Mouse (Mus musculus): ENCODE results near the gene Ispd. TPM values are rescaled to one million over a fixed set of nuclear protein-coding genes. Genes with fewer than 3 reads are reported as not detected.

The Ispd gene
- polyA plus RNA-seq, 1 experiment from 2014 or later: 13.7 TPM

DNA sequence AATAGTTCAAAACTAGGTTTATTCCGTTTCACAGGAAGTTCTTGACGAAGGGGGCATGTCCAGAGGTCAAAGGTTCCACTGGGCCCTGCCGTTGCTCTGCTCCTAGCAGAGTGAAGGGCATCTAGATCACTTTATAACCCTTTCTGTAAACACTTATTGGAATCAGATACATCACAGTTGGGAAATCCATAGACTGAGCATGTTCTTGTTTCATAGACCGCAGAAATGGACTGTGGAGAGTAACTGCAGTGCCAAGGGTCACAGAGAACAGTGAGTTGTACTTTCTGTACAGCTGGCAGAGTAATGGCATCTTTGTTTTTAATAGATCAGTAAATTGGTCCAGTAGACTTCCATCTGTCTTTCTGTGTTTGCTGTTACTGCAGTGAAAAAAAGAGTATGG lies 94.0 kb downstream of the Ispd start:
- Histone ChIP-seq H3K4me2 (replicated peaks; ENCODE audit: low read depth, low read length) (no peak overlapping the region), H3K9me3 (ENCODE audit: control insufficient read depth, low read depth, low read length) (no peaks in the 10 kb centered on the region), H3K27ac (ENCODE audit: low read length) (no peak overlapping the region), H3K27me3 (ENCODE audit: control insufficient read depth, insufficient read depth, low read length) (no peaks in the 10 kb centered on the region), H3K4me3 (ENCODE audit: low read depth, low read length) (no peak overlapping the region), H3K9ac (replicated peaks; ENCODE audit: low read depth, low read length) (no peak overlapping the region), H3K36me3 (ENCODE audit: control insufficient read depth, insufficient read depth, low read length) (no peaks in the 10 kb centered on the region), H3K4me1 (ENCODE audit: control insufficient read depth, insufficient read depth, low read length) (peaks cover 5% of the 10 kb centered on the region; the same call in 1 of the 2 replicates)
- no peak for ATAC-seq (ENCODE audit: insufficient number of reproducible peaks, insufficient read depth, low FRiP score, low read depth)
- 63% methylated on average over 4 of the region's 4 CpGs for WGBS

DNA sequence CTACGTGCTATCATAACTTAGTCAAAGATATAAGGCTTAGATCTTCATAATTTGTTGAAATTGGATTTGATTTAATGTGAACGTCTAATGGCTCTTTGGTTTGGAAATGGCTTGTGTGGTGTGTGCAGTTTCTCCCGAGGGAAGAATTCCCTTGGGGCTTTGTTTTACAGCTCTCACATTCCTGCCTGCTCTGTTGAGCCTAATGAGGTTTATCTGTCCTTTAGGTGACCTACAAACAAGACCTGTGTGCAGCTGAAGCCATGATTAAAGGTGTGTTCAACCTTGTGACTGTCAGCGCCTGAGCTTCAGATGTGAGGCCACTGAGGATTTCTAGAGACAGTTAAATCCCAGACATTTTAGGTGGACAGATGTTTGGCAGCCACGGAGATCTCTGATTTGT lies 95.2 kb downstream of the Ispd start:
- Histone ChIP-seq H3K27me3 (ENCODE audit: control insufficient read depth, insufficient read depth, low read length) (no peaks in the 10 kb centered on the region), H3K9ac (replicated peaks; ENCODE audit: low read depth, low read length) (no peak overlapping the region), H3K4me1 (ENCODE audit: control insufficient read depth, insufficient read depth, low read length) (peaks cover 6% of the 10 kb centered on the region; the same call in 1 of the 2 replicates), H3K4me3 (ENCODE audit: low read depth, low read length) (no peak overlapping the region), H3K36me3 (ENCODE audit: control insufficient read depth, insufficient read depth, low read length) (no peaks in the 10 kb centered on the region), H3K4me2 (replicated peaks; ENCODE audit: low read depth, low read length) (no peak overlapping the region), H3K27ac (ENCODE audit: low read length) (no peak overlapping the region), H3K9me3 (ENCODE audit: control insufficient read depth, low read depth, low read length) (no peaks in the 10 kb centered on the region)
- no peak for ATAC-seq (ENCODE audit: insufficient number of reproducible peaks, insufficient read depth, low FRiP score, low read depth)
- WGBS: 37% methylated on average over 5 of the region's 5 CpGs

- no peaks in the 10 kb centered on the region for H3K9me3 ChIP-seq (ENCODE audit: control insufficient read depth, low read depth, low read length)
- H3K27ac ChIP-seq (ENCODE audit: low read length): peak overlapping the region; percentile 40; the same call in 1 of the 2 replicates
- H3K36me3 ChIP-seq (ENCODE audit: control insufficient read depth, insufficient read depth, low read length): no peaks in the 10 kb centered on the region
- ATAC-seq (ENCODE audit: insufficient number of reproducible peaks, insufficient read depth, low FRiP score, low read depth): no peak
- H3K9ac ChIP-seq (replicated peaks; ENCODE audit: low read depth, low read length): no peak overlapping the region
- peaks cover 12% of the 10 kb centered on the region; the same call in 1 of the 2 replicates for H3K4me1 ChIP-seq (ENCODE audit: control insufficient read depth, insufficient read depth, low read length)
- H3K27me3 ChIP-seq (ENCODE audit: control insufficient read depth, insufficient read depth, low read length): no peaks in the 10 kb centered on the region
- H3K4me2 ChIP-seq (replicated peaks; ENCODE audit: low read depth, low read length): no peak overlapping the region
- 26% methylated on average over 6 of the region's 6 CpGs for WGBS
- H3K4me3 ChIP-seq (ENCODE audit: low read depth, low read length): no peak overlapping the region
Measured at GRCm38 (mm10) chr12:36477501-36477900, 96.3 kb downstream of the Ispd start.

DNA sequence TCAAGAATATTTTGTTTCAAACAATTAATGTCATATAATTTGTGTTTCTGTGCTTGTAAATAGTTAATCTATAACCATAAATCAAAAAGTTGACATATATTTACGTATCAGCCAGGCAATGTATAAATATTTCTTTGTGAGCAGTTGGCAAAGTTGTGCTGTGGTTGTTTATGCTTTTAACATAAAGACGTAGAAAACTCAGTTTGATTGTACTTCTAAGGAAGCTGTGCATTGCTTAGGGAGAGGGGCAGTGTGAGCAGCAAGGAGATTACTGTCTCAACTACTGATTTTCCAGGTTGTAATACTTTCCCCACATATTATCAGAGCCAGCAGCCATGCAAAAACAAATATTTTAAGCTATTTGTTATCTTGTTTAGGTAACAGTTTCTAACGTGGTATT lies 96.7 kb downstream of the Ispd start:
- no peaks in the 10 kb centered on the region for H3K27me3 ChIP-seq (ENCODE audit: control insufficient read depth, insufficient read depth, low read length)
- no peak overlapping the region for H3K4me3 ChIP-seq (ENCODE audit: low read depth, low read length)
- no peak overlapping the region for H3K27ac ChIP-seq (ENCODE audit: low read length)
- no peaks in the 10 kb centered on the region for H3K9me3 ChIP-seq (ENCODE audit: control insufficient read depth, low read depth, low read length)
- no peak overlapping the region for H3K4me2 ChIP-seq (replicated peaks; ENCODE audit: low read depth, low read length)
- 33% methylated on average over 3 of the region's 3 CpGs for WGBS
- ATAC-seq (ENCODE audit: insufficient number of reproducible peaks, insufficient read depth, low FRiP score, low read depth): no peak
- H3K36me3 ChIP-seq (ENCODE audit: control insufficient read depth, insufficient read depth, low read length): no peaks in the 10 kb centered on the region
- peaks cover 12% of the 10 kb centered on the region; the same call in 1 of the 2 replicates for H3K4me1 ChIP-seq (ENCODE audit: control insufficient read depth, insufficient read depth, low read length)
- no peak overlapping the region for H3K9ac ChIP-seq (replicated peaks; ENCODE audit: low read depth, low read length)

GRCm38 (mm10) chr12:36481742-36482141 lies 100.5 kb downstream of the Ispd start:
- no peaks in the 10 kb centered on the region for H3K27me3 ChIP-seq (ENCODE audit: control insufficient read depth, insufficient read depth, low read length)
- 60% methylated on average over 3 of the region's 3 CpGs for WGBS
- no peaks in the 10 kb centered on the region for H3K9me3 ChIP-seq (ENCODE audit: control insufficient read depth, low read depth, low read length)
- no peak overlapping the region for H3K9ac ChIP-seq (replicated peaks; ENCODE audit: low read depth, low read length)
- no peaks in the 10 kb centered on the region for H3K36me3 ChIP-seq (ENCODE audit: control insufficient read depth, insufficient read depth, low read length)
- H3K4me3 ChIP-seq (ENCODE audit: low read depth, low read length): no peak overlapping the region
- peak; percentile 46 for ATAC-seq (ENCODE audit: insufficient number of reproducible peaks, insufficient read depth, low FRiP score, low read depth)
- peaks cover 12% of the 10 kb centered on the region; the same call in 1 of the 2 replicates for H3K4me1 ChIP-seq (ENCODE audit: control insufficient read depth, insufficient read depth, low read length)
- no peak overlapping the region for H3K4me2 ChIP-seq (replicated peaks; ENCODE audit: low read depth, low read length)
- H3K27ac ChIP-seq (ENCODE audit: low read length): peak overlapping the region; percentile 22; the same call in 1 of the 2 replicates

- no peak overlapping the region for H3K4me3 ChIP-seq (ENCODE audit: low read depth, low read length)
- H3K27ac ChIP-seq (ENCODE audit: low read length): no peak overlapping the region
- no peaks in the 10 kb centered on the region for H3K27me3 ChIP-seq (ENCODE audit: control insufficient read depth, insufficient read depth, low read length)
- H3K4me1 ChIP-seq (ENCODE audit: control insufficient read depth, insufficient read depth, low read length): peaks cover 7% of the 10 kb centered on the region; the same call in 1 of the 2 replicates
- 14% methylated on average over 2 of the region's 2 CpGs for WGBS
- H3K9ac ChIP-seq (replicated peaks; ENCODE audit: low read depth, low read length): no peak overlapping the region
- H3K36me3 ChIP-seq (ENCODE audit: control insufficient read depth, insufficient read depth, low read length): no peaks in the 10 kb centered on the region
- peak; percentile 85 for ATAC-seq (ENCODE audit: insufficient number of reproducible peaks, insufficient read depth, low FRiP score, low read depth)
- H3K4me2 ChIP-seq (replicated peaks; ENCODE audit: low read depth, low read length): no peak overlapping the region
- H3K9me3 ChIP-seq (ENCODE audit: control insufficient read depth, low read depth, low read length): no peaks in the 10 kb centered on the region
Measured at GRCm38 (mm10) chr12:36483346-36483745, 102.1 kb downstream of the Ispd start.

GRCm38 (mm10) chr12:36497565-36497964 lies 116.3 kb downstream of the Ispd start:
- H3K4me3 ChIP-seq (ENCODE audit: low read depth, low read length): no peak overlapping the region
- H3K27me3 ChIP-seq (ENCODE audit: control insufficient read depth, insufficient read depth, low read length): no peaks in the 10 kb centered on the region
- no peaks in the 10 kb centered on the region for H3K4me1 ChIP-seq (ENCODE audit: control insufficient read depth, insufficient read depth, low read length)
- peak overlapping the region; percentile 2; the same call in 1 of the 2 replicates for H3K27ac ChIP-seq (ENCODE audit: low read length)
- peak; percentile 80; the same call in 1 of the 2 replicates for ATAC-seq (ENCODE audit: insufficient number of reproducible peaks, insufficient read depth, low FRiP score, low read depth)
- no peaks in the 10 kb centered on the region for H3K9me3 ChIP-seq (ENCODE audit: control insufficient read depth, low read depth, low read length)
- no peak overlapping the region for H3K9ac ChIP-seq (replicated peaks; ENCODE audit: low read depth, low read length)
- H3K36me3 ChIP-seq (ENCODE audit: control insufficient read depth, insufficient read depth, low read length): no peaks in the 10 kb centered on the region
- H3K4me2 ChIP-seq (replicated peaks; ENCODE audit: low read depth, low read length): no peak overlapping the region
- WGBS: 37% methylated on average over 3 of the region's 3 CpGs

GRCm38 (mm10) chr12:36507111-36507903 lies 126.1 kb downstream of the Ispd start:
- no peaks in the 10 kb centered on the region for H3K36me3 ChIP-seq (ENCODE audit: control insufficient read depth, insufficient read depth, low read length)
- H3K9me3 ChIP-seq (ENCODE audit: control insufficient read depth, low read depth, low read length): no peaks in the 10 kb centered on the region

More at GRCm38 (mm10) chr12:36507111-36507903, 126.1 kb downstream of the Ispd start:
- 88% methylated on average over 7 of the region's 7 CpGs for WGBS
- H3K4me3 ChIP-seq (ENCODE audit: low read depth, low read length): no peak overlapping the region
- H3K27ac ChIP-seq (ENCODE audit: low read length): 0 out of 2 replicates have a peak overlapping the region, but pooled peaks have one; percentile 15
- no peak overlapping the region for H3K9ac ChIP-seq (replicated peaks; ENCODE audit: low read depth, low read length)
- H3K4me2 ChIP-seq (replicated peaks; ENCODE audit: low read depth, low read length): no peak overlapping the region
- no peaks in the 10 kb centered on the region for H3K27me3 ChIP-seq (ENCODE audit: control insufficient read depth, insufficient read depth, low read length)
- ATAC-seq (ENCODE audit: insufficient number of reproducible peaks, insufficient read depth, low FRiP score, low read depth): no peak
- H3K4me1 ChIP-seq (ENCODE audit: control insufficient read depth, insufficient read depth, low read length): no peaks in the 10 kb centered on the region
